Mouse (Mus musculus) ES-Bruce4 (cell line): ENCODE data around the gene Sub1. TPM values are rescaled to one million over a fixed set of nuclear protein-coding genes. Genes with fewer than 3 reads are reported as not detected.

Experiments used
- H3K27ac ChIP-seq: 2 replicates; pipeline ENCODE4 v1.5.1; 2012; ENCODE audit warnings: low read length, inconsistent platforms; ENCODE audit not compliant: insufficient read depth
- H3K27me3 ChIP-seq: 2 replicates; pipeline ENCODE4 v1.6.1; 2012; ENCODE audit warnings: mild to moderate bottlenecking, low read length, inconsistent platforms; ENCODE audit not compliant: control insufficient read depth, poor library complexity, insufficient read depth, severe bottlenecking
- H3K36me3 ChIP-seq: 2 replicates; pipeline ENCODE4 v1.6.1; 2012; ENCODE audit warnings: inconsistent platforms, mild to moderate bottlenecking, low read length, moderate library complexity; ENCODE audit not compliant: control insufficient read depth, poor library complexity, insufficient read depth, severe bottlenecking
- H3K4me1 ChIP-seq: one replicate; pipeline ENCODE4 v1.8.1; 2011; ENCODE audit warnings: low read length; ENCODE audit not compliant: control insufficient read depth, insufficient read depth
- H3K4me3 ChIP-seq: 2 replicates; pipeline ENCODE4 v1.5.1; 2011; ENCODE audit warnings: low read depth, mild to moderate bottlenecking, low read length
- H3K9ac ChIP-seq: 2 replicates; pipeline ENCODE4 v1.6.1; 2012; ENCODE audit warnings: low read depth, mild to moderate bottlenecking, inconsistent platforms; ENCODE audit not compliant: poor library complexity, severe bottlenecking
- H3K9me3 ChIP-seq: replicated peaks from 2 replicates; pipeline ENCODE4 v1.6.1; 2012; ENCODE audit warnings: mild to moderate bottlenecking, low read length, inconsistent platforms; ENCODE audit not compliant: control insufficient read depth, poor library complexity, insufficient read depth, severe bottlenecking
- CTCF ChIP-seq: IDR thresholded peaks from one replicate; pipeline ENCODE4 v1.8.1; 2011; ENCODE audit warnings: low read depth, low read length
- EP300 ChIP-seq: IDR thresholded peaks from 2 replicates; pipeline ENCODE4 v1.6.1; 2011; ENCODE audit warnings: low read depth, low read length; ENCODE audit not compliant: insufficient read depth
- POLR2A ChIP-seq: IDR thresholded peaks from one replicate; pipeline ENCODE4 v1.8.1; 2011; ENCODE audit warnings: low read length; ENCODE audit not compliant: insufficient read depth
- polyA plus RNA-seq: library from polyadenylated mRNA; stranded (reverse); fragments of >200 nt; gene quantifications from 2 replicates; pipeline ENCODE4 v1.2.4, GENCODE M21; 2011; ENCODE audit warnings: low read depth; ENCODE audit not compliant: missing spikeins, insufficient read depth, insufficient read length

Gene Sub1
- polyA plus RNA-seq, 1 experiment: 508 TPM

DNA sequence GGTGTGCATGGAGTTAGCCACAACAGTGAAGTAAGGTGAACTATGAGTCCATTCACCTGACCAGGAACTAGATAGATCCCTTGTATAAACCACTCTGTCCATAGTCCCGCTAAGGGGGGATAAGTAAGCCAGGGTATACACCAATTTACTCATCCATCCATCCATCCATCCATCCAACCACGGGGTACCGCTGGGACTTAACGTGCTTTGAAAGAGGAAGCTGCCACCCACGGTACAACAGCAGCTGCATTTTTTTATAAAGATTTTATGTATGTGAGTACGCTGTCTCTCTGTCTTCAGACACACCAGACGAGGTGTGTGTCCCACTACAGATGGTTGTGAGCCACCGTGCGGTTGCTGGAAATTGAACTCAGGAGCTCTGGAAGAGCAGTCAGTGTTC, 27.9 kb downstream of the Sub1 start:
- no peaks in the 10 kb centered on the region for H3K9me3 ChIP-seq
- H3K4me3 ChIP-seq: no peak overlapping the region
- H3K9ac ChIP-seq: no peak overlapping the region
- no peaks in the 10 kb centered on the region for H3K27me3 ChIP-seq
- no peak overlapping the region for H3K27ac ChIP-seq
- H3K36me3 ChIP-seq: no peaks in the 10 kb centered on the region
- TF ChIP-seq EP300 (no peak), POLR2A (no peak), CTCF (no peak)
- no peaks in the 10 kb centered on the region for H3K4me1 ChIP-seq

DNA sequence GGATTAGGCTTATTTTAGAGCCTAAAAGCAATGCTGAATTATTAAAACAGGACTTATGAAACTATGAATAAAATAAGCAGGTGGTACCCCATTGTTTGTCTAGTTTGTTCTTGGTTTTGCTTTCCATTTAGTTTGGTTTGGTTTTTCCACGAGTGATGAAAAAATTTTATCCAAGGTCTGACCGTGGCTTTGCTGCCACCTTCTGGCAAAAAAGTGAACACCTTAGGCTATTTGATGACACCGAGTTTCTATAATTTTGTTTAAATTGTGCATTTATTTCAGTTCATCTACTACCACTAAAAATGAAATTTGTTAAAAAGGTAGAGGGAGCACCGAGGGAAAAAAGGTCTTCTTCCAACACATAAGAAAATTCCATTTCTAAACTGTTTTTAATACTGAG, 30.4 kb downstream of the Sub1 start:
- Histone ChIP-seq H3K9ac (no peak overlapping the region), H3K9me3 (no peaks in the 10 kb centered on the region), H3K4me1 (no peaks in the 10 kb centered on the region), H3K27ac (no peak overlapping the region), H3K27me3 (no peaks in the 10 kb centered on the region), H3K36me3 (no peaks in the 10 kb centered on the region), H3K4me3 (no peak overlapping the region)
- TF ChIP-seq EP300: no peak
- TF ChIP-seq POLR2A: no peak
- no peak for TF ChIP-seq CTCF

DNA sequence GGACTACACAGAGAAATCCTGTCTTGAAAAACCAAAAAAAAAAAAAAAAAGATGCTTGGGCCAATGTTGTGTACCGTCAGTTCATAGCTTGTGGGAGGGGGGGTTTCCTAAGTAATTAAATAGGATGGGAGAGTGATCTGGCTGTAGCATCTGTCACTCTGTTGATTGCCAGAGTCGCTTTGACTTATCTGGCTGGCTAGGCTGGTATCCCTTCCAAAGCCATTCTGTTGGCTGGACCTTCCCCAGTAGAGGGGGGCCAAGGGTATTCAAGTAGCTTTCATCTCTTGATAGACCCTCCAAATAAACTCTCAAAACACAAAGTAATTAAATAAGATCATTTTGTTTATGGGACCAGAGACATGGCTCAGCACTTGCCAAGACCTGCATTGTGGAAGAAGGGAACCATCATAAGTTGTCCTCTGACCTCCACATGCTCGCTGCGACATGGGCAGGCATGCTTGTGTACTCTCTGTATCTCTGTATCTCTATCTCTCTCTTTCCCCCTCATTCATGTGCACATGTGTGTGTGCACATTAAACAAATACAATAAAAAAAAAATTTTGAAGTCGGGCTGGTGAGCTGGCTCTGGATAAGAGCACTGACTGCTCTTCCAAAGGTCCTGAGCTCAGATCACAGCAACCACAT, 31.5 kb downstream of the Sub1 start:
- no peak overlapping the region for H3K27ac ChIP-seq
- H3K27me3 ChIP-seq: no peaks in the 10 kb centered on the region
- no peak for TF ChIP-seq CTCF
- no peak for TF ChIP-seq EP300
- TF ChIP-seq POLR2A: no peak
- no peak overlapping the region for H3K9ac ChIP-seq
- H3K9me3 ChIP-seq: no peaks in the 10 kb centered on the region
- H3K36me3 ChIP-seq: no peaks in the 10 kb centered on the region
- H3K4me3 ChIP-seq: no peak overlapping the region
- H3K4me1 ChIP-seq: no peaks in the 10 kb centered on the region

DNA sequence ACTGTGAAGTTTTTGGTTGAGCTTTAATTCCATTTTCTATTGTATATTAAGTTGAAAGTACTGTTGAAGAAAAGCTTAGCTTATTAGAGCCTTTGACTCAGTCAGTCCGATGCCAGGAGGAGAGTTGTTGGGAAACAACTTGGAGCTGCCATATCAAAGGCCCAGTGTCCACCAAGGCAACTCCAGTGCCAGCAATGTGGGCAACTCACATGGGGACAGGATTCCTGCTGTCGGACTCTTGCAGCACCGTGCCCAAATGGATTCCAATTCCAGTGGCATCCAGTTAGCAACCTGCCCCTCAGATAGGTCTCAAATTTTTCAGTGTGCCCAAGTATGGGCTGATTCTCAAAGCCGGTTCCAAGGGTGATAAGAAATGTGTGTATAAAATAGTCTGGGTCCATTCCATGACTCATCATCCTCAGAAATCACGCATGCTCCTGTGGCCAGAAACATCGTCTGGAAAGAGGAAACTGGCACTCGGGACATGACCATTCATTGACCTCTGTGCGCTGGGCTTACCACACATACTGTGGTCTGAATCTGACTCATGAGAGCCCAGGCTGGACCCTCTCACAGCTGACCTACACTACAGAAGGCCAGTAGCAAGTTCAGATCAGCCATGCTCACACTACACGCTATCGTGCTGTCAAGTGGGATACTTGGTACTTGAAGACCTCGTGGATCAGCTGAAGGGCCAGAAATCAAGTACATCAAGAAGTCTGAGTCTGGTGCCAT, 32.8 kb downstream of the Sub1 start:
- Histone ChIP-seq H3K9ac (no peak overlapping the region), H3K27ac (no peak overlapping the region), H3K4me1 (no peaks in the 10 kb centered on the region), H3K4me3 (no peak overlapping the region), H3K27me3 (no peaks in the 10 kb centered on the region), H3K36me3 (no peaks in the 10 kb centered on the region), H3K9me3 (no peaks in the 10 kb centered on the region)
- no peak for TF ChIP-seq CTCF
- no peak for TF ChIP-seq EP300

DNA sequence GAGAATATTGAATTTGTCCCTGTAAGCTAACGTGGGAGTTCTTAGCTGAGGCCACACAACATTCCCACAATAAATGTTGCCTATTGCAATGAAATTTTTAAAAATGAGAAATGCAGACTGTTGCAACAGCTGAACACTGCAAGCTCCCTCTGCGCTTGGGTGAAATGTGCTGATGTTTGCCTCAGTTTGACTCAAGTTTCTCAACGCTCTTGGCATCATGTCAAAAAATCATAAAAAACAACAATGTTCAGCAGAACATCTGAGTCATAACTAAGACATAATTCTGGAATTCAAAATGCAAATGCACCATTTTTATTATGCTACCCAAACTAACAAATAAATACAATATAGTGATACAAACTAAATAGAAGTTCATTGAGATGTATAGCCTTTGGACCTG, 37.1 kb downstream of the Sub1 start:
- H3K27me3 ChIP-seq: no peaks in the 10 kb centered on the region
- no peaks in the 10 kb centered on the region for H3K36me3 ChIP-seq
- no peak overlapping the region for H3K9ac ChIP-seq
- H3K9me3 ChIP-seq: no peaks in the 10 kb centered on the region
- TF ChIP-seq POLR2A (no peak), CTCF (no peak), EP300 (no peak)
- H3K4me3 ChIP-seq: no peak overlapping the region
- no peak overlapping the region for H3K27ac ChIP-seq
- no peaks in the 10 kb centered on the region for H3K4me1 ChIP-seq

DNA sequence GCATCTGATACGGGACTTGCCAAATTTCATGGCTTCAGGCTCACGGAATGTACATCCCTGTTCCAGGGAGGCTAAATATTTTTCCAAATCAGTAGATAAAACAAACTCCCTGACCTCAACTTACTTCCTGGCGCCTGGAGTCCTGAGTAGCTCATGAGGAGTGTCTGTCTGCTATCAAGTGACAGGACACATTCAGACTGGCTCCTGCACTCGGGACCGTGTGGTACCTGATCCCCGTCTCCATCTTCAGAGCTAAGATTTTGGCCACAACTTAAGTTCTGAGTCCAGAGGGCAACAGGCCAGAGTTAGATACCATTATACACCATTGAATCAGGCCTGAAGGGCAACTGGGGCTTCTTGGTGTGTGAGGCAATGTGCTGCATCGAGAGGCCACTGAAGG, 40.7 kb downstream of the Sub1 start:
- Histone ChIP-seq H3K9ac (no peak overlapping the region), H3K4me1 (no peaks in the 10 kb centered on the region), H3K36me3 (no peaks in the 10 kb centered on the region), H3K27ac (no peak overlapping the region), H3K9me3 (no peaks in the 10 kb centered on the region), H3K4me3 (no peak overlapping the region), H3K27me3 (no peaks in the 10 kb centered on the region)
- TF ChIP-seq EP300 (no peak), CTCF (no peak), POLR2A (no peak)
